Mouse (Mus musculus) kidney, adult 2 months (tissue): ENCODE measurements around the gene Gcm2. TPM values are rescaled to one million over a fixed set of nuclear protein-coding genes. Genes with fewer than 3 reads are reported as not detected.

Experiments used
- DNase-seq: peaks from one replicate; pipeline ENCODE4 v3.0.0; 2021
- H3K27ac ChIP-seq: fragments of 200-500 bp; 2 replicates; pipeline ENCODE4 v1.5.1; 2012; ENCODE audit warnings: low read depth, low read length, control low read depth, inconsistent platforms; ENCODE audit not compliant: insufficient read depth
- H3K27me3 ChIP-seq: fragments of 200-500 bp; replicated peaks from 2 replicates; pipeline ENCODE4 v1.6.1; 2012; ENCODE audit warnings: mild to moderate bottlenecking, moderate library complexity, low read length, inconsistent platforms; ENCODE audit not compliant: control insufficient read depth, insufficient read depth
- H3K36me3 ChIP-seq: fragments of 200-500 bp; 2 replicates; pipeline ENCODE4 v1.6.1; 2012; ENCODE audit warnings: mild to moderate bottlenecking, moderate library complexity, low read length, inconsistent platforms; ENCODE audit not compliant: control insufficient read depth, insufficient read depth
- H3K4me1 ChIP-seq: fragments of 200-500 bp; 2 replicates; pipeline ENCODE4 v1.6.1; 2011; ENCODE audit warnings: low read length; ENCODE audit not compliant: control insufficient read depth, insufficient read depth
- H3K4me3 ChIP-seq: fragments of 200-500 bp; 2 replicates; pipeline ENCODE4 v1.5.1; 2011; ENCODE audit warnings: mild to moderate bottlenecking, low read depth, low read length, control low read depth; ENCODE audit not compliant: insufficient read depth
- CTCF ChIP-seq: fragments of 200-500 bp; conservative IDR thresholded peaks from 2 replicates; pipeline ENCODE4 v1.5.1; 2011; ENCODE audit warnings: low read depth, mild to moderate bottlenecking, control low read depth, low read length, moderate library complexity, mixed read lengths; ENCODE audit not compliant: insufficient read depth, insufficient read length
- POLR2A ChIP-seq: fragments of 200-500 bp; IDR thresholded peaks from one replicate; pipeline ENCODE4 v1.6.1; 2011; ENCODE audit warnings: low read depth, low read length, control low read depth
- WGBS: fragments of 180-500 bp; shearing (Covaris S2); methylation state at CpG from one replicate; pipeline ENCODE4 v1.1.7; 2018; 5-methylcytosine and 5-hydroxymethylcytosine counted together
- polyA plus RNA-seq: library from polyadenylated mRNA; depleted of rRNA; stranded (reverse); fragments of >200 nt; gene quantifications from 2 replicates; pipeline ENCODE4 v1.2.3, GENCODE M21; 2012; rRNA removed

Gcm2 gene
- polyA plus RNA-seq, result not detected in 2 replicates

GRCm38 (mm10) chr13:41110935-41111334 is at the start of gene Gcm2:
Gene Gcm2, minus strand, starts transcription at chr13:41111035.
- 77% methylated on average over 3 of the region's 3 CpGs for WGBS
- DNase-seq, result no peak
- H3K4me3 ChIP-seq, result no peak within 1 kb of the TSS
- no peak within 1 kb of the TSS for H3K27ac ChIP-seq
- TF ChIP-seq CTCF, result no peak
- no peak for TF ChIP-seq POLR2A
- no peaks in the 10 kb centered on the region for H3K36me3 ChIP-seq
- no peaks in the 10 kb centered on the region for H3K4me1 ChIP-seq
- no peaks in the 10 kb centered on the region; the same call in 1 of the 2 replicates for H3K27me3 ChIP-seq

DNA sequence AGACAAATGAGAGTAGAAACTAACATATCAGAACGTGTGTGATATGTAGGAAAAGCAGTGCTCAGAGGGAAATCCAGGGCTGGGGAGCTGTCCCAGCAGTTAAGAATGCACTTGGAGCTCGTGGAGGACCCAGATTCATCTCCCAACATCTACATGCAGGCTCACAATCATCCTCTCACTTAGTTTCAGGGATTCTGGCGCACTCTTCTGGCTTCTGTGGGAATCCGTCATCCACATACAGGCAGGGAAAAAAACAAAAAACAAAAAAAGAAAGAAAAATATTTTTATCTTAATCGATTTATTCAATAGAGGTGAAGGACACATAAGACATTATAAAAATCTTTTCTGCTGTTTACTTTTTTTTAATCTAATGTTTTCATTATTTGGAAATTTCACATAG is 47.6 kb upstream of the Gcm2 start:
- Histone ChIP-seq H3K27me3 (no peaks in the 10 kb centered on the region), H3K27ac (no peak overlapping the region), H3K4me1 (no peaks in the 10 kb centered on the region), H3K36me3 (no peaks in the 10 kb centered on the region), H3K4me3 (no peak overlapping the region)
- no peak for DNase-seq
- WGBS, result 72% methylated on average over 5 of the region's 5 CpGs
- TF ChIP-seq POLR2A (no peak), CTCF (0 out of 2 replicates have a peak, but pooled peaks have one; percentile 13)

GRCm38 (mm10) chr13:41153146-41153545 is 42.3 kb upstream of the Gcm2 start:
- no peaks in the 10 kb centered on the region for H3K27me3 ChIP-seq
- H3K4me3 ChIP-seq, result no peak overlapping the region
- no peaks in the 10 kb centered on the region for H3K4me1 ChIP-seq
- H3K27ac ChIP-seq, result no peak overlapping the region
- WGBS, result 81% methylated on average over 11 of the region's 11 CpGs
- DNase-seq, result no peak
- H3K36me3 ChIP-seq, result no peaks in the 10 kb centered on the region
- TF ChIP-seq POLR2A (no peak), CTCF (no peak)

DNA sequence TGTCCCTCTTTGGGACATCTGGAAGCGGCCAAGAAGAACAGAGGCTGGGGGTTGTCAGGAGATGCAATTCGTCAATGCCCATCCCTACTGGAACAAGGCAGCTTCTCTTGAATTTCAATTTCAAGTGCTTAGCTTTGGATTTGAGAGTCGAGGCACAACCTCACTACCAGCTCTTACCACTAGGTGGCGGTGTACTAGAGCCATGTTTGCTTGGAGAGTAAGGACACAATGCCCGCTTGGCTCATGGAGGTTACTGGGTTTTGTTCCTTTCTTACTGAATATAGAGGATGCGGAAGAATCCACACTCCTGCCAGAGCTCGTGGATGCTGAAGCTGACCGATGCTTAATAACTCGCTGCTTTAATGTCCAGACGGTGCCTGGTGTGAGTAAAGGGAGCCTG is 35.4 kb upstream of the Gcm2 start:
- DNase-seq, result peak; percentile 70
- WGBS, result 70% methylated on average over 10 of the region's 10 CpGs
- Histone ChIP-seq H3K36me3 (no peaks in the 10 kb centered on the region), H3K27ac (no peak overlapping the region), H3K27me3 (no peaks in the 10 kb centered on the region), H3K4me1 (no peaks in the 10 kb centered on the region), H3K4me3 (no peak overlapping the region)
- TF ChIP-seq CTCF, result peak; percentile 90
- no peak for TF ChIP-seq POLR2A

- H3K4me3 ChIP-seq, result no peak overlapping the region
- H3K27me3 ChIP-seq, result no peaks in the 10 kb centered on the region
- WGBS, result 71% methylated on average over 6 of the region's 6 CpGs
- H3K27ac ChIP-seq, result no peak overlapping the region
- no peaks in the 10 kb centered on the region for H3K36me3 ChIP-seq
- H3K4me1 ChIP-seq, result no peaks in the 10 kb centered on the region
- TF ChIP-seq CTCF (no peak), POLR2A (no peak)
- DNase-seq, result no peak
These were observed 34.7 kb upstream of the Gcm2 start for GRCm38 (mm10) chr13:41145433-41145970.

GRCm38 (mm10) chr13:41134901-41135300 is 24.1 kb upstream of the Gcm2 start:
- no peaks in the 10 kb centered on the region for H3K27me3 ChIP-seq
- WGBS, result 4% methylated on average over 6 of the region's 6 CpGs
- DNase-seq, result peak; percentile 70

DNA sequence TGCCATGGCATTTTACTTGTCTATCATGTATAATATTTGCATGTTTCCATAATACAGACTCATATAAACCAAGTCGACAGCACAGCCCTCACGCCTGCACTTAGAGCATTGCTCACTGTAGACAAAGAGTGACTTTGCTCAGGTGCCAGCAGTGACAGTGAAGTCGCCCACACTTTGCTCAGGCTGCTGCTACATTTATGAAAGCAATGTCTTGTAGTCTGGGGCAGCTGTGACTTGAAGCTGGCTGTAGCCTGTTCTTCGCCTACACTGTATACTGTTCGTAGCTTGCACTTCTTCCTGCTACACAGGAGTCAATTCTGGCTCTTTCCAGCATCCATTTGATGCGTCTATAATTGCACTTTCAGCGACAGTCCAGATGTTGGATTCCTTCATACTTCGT is 18.2 kb upstream of the Gcm2 start:
- no peak overlapping the region for H3K27ac ChIP-seq
- H3K36me3 ChIP-seq, result no peaks in the 10 kb centered on the region
- WGBS, result 88% methylated on average over 8 of the region's 8 CpGs
- H3K27me3 ChIP-seq, result no peaks in the 10 kb centered on the region
- H3K4me3 ChIP-seq, result no peak overlapping the region
- no peaks in the 10 kb centered on the region for H3K4me1 ChIP-seq
- TF ChIP-seq CTCF, result no peak
- TF ChIP-seq POLR2A, result no peak
- no peak for DNase-seq

More at GRCm38 (mm10) chr13:41134901-41135300, 24.1 kb upstream of the Gcm2 start:
- H3K4me1 ChIP-seq, result no peaks in the 10 kb centered on the region
- H3K36me3 ChIP-seq, result no peaks in the 10 kb centered on the region
- peak; percentile 83 for TF ChIP-seq CTCF
- no peak for TF ChIP-seq POLR2A
- H3K27ac ChIP-seq, result no peak overlapping the region
- H3K4me3 ChIP-seq, result no peak overlapping the region

GRCm38 (mm10) chr13:41128326-41128725 is 17.5 kb upstream of the Gcm2 start:
- no peak for DNase-seq
- Histone ChIP-seq H3K4me3 (no peak overlapping the region), H3K36me3 (no peaks in the 10 kb centered on the region), H3K27me3 (no peaks in the 10 kb centered on the region), H3K4me1 (no peaks in the 10 kb centered on the region), H3K27ac (no peak overlapping the region)
- WGBS, result 78% methylated on average over 8 of the region's 8 CpGs
- TF ChIP-seq POLR2A (no peak), CTCF (no peak)
